Mouse (Mus musculus): ENCODE data around the gene Scpep1.

DNA sequence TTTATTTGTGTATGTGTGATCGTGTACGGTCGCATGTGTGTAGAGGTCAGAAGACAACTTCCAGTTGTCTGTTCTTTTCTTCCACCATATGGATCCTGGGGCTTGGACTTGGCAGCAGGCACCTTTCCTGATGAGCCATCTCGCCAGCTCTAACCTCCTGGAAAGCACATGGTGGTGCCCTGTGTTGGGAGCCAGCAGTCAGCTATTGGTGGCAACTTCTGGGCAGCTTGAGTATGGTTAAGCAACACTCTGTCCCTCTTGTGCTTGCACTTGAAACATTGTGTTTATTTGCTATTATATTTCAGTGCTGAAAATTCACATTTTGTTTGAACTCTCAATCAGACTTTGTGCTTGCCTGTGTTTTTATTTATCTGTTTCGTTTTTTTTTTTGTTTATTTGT lies 33.7 kb upstream of the Scpep1 start:
- no peak for TF ChIP-seq CTCF (IDR thresholded peaks at IDR 0.05; ENCODE audit: borderline replicate concordance, insufficient read depth, low read length)
- TF ChIP-seq POLR2A (IDR thresholded peaks at IDR 0.05; ENCODE audit: low read depth, low read length) = no peak

Data from embryonic fibroblast, embryonic 13.5 days (primary cell).